Mouse (Mus musculus) right cerebral cortex, postnatal 4 days (tissue): ENCODE measurements at regions not wholly inside any gene's neighbourhood (a gene's known extent, or its start where the extent isn't known, plus 50 kb on each side); places are given as distances from the start of the nearest gene placed in this dataset.

Experiments used
- DNase-seq: peaks from one replicate; pipeline ENCODE4 v3.0.0-alpha.2; 2022

DNA sequence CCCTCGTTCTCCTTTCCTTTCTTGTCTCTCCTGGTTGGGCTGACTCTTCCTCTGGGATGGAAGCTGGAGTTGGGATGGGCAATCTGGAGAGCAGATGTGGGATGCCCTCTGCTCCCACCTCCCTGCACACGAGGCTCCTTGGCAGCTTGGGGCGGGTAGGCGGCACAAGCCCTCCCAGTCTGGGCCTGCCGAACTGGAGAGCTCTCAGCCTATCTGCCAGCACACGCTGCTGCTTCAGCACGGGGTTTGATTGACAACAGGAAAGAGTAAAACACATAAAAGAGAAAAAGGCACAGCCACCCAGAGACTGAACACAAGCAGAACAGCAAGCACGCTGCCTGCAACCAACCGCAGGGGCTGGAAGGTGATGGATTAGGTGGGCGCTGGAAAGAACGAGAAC lies 121.9 kb upstream of the Pja1 start:
- no peak for DNase-seq

DNA sequence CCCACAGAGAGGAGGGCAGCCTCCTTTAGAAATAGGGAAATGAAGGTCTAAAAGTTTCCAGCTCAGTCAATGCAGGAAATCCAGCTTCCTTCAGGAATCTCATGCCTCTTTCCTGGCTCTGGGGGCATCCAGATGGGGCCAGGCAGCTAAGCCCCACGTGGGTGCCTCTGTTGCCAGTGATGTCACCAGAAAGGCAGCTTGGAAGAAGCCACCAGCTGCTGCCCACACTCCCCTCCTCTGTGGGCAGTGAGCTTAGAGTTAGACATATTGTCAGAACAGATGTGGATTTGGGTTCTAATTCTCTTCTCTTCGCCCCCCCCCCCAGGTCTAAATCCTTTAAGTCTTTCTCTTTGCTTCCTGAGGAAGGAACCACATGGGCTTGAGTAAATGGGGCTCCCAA lies 116.2 kb upstream of the Pja1 start:
- no peak for DNase-seq

DNA sequence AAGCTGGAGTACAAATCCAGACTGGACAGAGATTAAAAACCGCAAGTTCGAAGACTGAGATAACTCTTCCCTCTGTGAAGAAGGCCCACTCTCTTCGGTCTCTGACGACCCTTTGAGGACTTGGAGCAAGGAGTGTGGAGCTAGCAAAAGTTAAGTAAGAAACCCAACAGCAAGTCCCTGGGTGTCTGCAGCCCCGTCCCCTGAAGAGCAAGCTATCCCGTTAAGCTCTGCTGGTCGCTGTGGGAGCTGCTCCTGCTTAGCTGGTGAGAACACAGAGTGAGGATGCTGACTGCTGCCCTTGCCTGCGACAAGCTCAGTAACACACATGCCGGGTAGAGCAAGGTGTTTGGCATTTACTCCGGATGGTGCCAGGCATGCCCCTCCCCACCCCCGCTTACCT lies 115.2 kb upstream of the Pja1 start:
- no peak for DNase-seq

DNA sequence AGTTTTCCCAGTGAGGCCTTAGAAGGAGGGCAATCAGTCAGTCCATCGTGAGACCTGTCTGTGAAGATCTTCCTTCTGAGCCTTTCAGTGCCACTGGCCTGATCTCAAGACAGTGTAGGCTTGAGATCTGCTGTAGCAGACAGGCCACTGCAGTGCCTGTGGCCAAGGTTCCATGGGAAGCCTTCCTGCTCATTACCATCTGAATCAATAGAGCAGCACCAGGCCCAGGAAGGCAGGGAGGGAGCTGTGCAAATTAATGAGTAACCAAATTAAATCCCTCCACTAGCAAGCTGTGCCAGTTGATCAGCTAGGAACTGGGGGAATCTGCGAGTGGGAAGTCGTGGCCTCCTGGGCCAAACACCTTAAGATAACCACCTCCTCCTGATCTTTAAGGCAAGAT lies 114.6 kb upstream of the Pja1 start:
- DNase-seq, result no peak

DNA sequence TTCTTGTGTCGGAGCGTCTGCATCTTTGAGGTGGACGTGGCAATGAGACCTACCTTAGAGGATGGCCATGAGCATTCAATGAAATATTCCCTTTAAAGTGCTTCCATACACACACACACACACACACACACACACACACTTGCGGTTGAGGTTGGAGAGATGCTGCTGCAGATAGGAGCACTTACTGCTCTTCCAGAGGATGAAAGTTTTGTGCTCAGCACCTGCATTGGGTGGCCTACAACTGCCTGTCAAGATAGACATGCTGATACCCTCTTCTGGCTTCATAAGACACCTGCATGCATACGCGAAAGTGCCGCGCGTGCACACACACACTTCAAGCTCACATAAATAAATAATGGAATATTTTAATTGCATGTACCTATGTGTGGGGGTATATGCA lies 111.5 kb upstream of the Pja1 start:
- no peak for DNase-seq

DNA sequence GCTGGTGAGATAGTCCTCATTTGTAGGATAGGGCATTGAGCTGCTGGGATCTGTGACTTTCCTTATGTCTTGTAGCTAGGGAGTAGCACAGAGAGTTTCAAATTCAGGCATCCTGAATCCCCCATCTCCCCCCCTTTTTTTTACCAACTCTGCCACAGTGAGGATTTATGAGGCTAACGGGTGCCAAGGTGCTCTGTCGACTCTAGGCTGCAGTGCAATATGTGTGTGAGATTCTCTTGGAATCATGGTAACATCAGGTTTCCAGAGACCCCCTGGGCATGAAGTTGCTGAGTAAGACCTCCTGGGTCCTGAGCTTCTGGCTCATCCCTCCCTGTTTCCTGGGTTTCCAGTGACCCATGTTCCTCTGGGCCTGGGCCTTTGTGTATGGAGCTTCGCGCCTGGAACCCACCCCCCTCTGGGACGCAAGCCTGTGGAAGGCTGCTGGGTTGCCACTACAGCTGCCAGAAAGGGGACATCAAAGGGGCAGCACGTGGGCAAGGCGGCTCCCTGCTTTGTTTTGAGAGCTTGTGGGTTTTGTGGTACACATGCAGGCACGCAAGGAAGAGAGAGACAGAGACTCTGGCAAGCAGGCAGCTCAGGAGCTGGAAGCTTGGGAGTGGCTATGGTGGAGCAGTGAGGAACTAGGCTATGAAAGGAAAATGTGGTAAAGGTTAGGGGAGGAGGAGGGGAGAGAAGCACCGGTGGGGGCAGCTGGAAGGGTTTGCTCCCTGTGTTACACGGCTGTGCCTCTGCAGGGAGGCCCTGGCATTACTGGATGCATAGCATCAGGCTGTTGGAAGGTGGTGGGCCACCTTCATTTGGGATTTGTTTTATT lies 110.8 kb upstream of the Pja1 start:
- DNase-seq, result no peak

DNA sequence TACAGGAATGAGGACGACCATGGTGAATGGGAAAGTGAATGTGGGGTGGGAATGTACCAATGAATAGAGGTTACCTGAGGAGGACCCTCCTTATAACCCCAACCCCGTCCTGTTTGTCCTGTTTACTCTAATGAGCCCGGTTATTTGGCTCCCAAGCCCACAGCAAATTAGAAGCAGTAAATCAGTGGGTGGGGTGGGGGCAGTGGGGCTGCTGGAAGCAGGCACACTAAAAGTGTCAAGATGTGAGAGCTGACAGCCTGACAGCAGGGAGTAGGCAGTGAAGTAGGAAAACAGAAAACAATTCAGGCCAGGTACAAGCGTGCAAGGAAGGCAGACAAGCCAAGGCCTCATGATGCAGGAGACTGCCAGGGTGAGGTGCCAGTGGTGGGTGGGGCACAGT lies 108.1 kb upstream of the Pja1 start:
- DNase-seq, result no peak

DNA sequence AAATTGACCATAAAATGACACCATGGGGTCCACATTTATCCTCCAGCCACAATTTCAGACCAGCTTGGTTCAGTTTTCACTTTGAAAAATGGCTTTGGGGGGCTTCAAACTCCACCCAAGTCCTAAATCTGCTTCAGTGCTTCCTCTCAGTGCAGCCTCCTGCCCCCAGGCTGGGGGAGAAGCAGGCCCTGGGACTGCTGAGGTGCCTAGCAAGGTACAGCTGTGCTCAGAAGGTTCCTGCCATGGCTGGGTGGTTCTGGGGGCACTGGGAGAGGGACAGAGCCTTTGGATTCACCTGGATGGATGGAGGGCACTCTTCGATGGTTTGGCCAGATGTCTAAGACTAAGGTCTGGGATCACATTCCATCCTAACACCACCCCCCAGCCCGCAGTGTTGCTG lies 107.7 kb upstream of the Pja1 start:
- no peak for DNase-seq

DNA sequence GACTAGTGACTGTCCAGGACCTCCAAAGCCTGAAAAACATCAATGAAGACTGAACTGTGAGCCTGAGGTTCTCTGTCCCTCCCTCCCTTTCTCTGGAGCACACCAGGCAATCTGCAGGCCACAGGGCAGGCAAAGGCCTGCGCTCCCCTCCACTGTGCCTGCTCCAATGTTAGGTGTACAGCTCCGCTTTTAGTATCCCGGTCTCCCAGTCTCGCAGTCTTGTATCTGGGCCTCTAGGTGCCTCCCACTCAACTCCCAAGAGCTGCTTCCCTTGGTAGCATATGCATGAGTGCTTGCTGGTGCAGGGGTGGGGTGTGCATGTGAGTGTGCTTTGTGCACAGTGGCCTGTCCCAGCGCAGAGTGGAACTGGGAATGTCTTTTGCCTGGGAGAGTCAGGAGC lies 104.0 kb upstream of the Pja1 start:
- no peak for DNase-seq

DNA sequence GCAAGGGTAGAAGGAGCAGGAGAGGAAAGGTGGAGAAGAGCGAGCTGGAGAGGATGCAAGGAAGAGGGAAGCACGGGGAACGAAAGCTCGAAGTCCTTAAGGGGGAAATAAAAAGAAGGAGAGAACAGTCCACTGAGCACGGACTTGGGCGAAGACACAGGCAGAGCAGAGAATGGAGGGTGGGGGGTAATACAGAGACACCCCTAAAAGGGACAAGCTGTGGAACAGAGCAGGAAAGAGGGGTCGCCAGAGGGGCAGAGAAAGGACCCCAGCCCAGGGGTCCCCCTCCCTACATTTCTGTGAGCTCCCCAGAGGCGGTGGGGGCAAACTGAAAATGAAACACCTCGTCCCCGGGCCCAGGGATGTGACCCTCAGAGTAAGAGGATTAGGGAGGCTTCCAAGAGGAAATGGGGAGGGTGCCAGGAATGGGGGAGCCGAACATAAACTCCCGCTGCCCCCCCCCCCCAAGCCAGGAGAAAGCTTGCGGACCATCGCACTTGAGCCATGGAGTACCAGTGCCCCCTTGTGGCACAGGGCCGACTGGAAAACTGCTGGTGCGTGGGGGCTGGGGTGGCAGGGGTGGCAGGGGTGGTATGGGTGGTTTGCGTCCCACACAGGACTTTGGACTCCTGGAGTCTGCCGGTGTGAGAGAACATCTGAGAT lies 103.5 kb upstream of the Pja1 start:
- peak; percentile 80 for DNase-seq

DNA sequence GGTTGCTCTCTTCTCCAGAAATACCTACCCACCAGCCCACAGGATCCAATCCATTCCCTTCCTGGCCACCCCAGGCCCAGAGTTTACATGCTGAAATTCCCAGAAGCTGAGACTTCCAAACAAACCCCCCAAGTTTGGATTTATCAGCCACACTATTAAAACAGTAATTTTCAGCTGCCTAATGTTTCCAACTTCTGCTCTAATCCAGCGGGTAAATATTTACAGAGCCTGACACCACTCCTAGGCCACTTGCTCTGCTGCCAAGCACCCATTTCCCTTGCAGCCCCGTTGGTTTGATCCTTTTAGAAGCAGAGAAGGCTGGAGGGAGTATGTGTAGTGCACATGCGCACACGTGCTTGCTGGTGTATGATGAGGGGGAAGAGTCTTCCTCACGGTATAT lies 99.1 kb upstream of the Pja1 start:
- DNase-seq, result no peak

DNA sequence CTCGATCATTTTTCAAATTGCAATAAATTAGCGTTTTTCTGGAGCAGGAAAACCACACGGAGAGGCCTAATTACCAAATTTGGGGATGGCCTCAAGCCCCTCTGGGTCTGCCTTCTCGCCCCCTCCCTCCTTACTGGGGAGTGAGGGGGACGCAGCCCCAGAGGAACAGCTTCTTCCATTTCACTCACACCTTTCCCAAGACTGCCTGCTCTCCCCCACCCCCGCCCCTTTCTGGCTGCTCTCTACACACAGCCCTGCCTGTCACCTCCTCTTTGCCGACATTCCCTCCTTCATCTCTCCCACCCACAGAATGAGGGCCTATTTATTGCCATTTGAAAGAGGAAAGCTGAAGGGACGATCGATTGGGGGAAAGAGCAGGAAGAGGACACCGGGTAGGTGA lies 97.2 kb upstream of the Pja1 start:
- no peak for DNase-seq

DNA sequence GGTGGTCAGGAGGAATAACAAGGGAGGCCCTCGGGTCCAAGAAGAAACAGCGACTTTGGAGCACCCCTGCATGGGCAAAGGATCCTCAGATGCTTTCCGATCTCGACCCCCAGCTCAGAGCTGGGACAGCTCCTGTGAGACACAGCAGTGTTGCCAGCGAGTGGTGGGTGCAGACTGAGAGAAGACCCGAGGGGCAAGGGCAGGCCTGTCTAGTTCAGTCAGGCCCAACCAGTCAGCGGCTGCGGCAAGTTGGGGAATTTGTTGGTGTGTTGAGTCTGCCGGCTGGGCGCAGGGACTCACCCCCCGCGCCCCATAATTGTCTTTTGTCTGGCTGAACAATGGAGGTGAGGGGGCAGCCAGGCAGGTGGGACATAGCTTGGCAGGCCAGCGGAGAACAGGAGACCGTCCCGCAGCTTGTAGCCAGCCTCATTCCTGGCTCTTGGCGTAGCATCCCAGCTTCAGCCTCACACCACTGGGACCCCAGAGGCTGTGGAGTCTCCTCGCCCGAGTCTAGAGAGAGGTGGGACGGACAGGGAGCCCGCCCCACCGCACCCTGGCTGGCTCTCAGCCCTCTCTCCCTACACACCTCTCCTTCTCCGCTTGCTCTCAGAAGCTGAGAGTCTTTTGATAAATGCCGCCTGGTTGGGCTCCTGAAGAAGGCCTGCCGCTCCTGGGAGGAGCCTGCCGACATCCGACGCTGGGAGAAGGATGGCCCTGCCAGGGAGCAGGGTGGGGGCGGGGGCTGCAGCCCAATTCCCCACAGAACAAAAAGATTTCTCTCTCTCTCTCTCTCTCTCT lies 96.5 kb upstream of the Pja1 start:
- DNase-seq, result peak; percentile 16

DNA sequence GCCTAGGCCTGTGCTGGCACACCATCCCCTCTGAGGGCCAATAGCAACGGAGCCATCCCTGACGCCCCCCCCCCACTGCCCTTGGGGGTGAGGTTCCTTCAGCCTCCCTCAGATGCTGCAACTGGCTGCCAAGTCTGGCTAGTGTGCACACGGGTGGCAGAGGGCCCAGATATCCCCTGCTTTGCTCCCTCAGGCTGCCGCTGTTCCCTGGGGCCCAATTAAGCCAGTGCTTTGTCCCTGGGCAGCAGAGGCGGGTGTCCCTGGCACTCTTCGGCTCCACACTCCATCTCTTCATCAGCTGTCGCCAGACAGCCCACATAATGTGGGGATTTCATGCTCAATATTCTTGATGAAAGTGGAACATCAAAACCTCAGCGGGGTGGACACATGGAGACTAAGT lies 90.9 kb upstream of the Pja1 start:
- peak; percentile 54 for DNase-seq

DNA sequence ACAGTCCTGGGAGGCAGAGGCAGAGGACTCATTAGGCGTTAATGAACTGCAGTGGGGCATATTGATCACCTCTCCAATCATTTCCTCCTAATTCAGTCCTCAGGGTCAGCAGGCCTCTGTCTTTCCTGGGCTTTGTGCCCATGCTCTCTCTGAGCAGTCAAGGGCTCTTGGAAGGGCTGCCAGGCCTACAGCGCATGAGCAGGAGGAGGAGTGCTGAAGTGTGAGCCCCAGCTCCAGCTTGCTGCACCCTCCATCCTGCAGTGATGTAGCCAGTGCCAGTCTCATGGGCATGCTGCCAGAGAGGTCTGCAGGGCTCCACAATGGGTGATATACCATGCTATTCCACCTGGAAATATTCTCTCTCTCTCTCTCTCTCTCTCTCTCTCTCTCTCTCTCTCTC lies 89.6 kb upstream of the Pja1 start:
- DNase-seq, result peak; percentile 11

DNA sequence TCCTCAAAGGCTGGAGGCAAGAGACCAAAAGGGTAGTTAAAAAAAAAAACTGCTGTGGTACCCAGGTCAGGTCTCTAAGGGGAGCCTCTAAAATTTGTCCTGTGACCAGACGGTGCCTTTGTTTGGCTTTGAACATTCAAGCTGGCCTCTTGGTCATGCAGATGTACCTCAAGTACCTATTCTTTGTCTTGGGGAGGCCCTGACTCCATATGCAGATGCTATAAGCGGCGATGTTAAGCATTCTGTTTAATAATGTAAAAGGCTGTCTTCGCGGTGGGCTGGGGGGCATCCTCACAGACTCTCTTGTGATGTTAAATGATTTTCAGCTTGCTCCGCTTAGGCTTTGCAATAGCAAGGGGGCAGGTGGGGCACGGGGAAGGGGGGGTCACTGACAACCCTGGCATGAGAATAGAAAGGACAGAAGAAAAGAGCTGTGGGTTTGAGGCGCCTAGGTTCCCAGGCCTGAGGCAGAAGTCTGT lies 85.8 kb upstream of the Pja1 start:
- no peak for DNase-seq

DNA sequence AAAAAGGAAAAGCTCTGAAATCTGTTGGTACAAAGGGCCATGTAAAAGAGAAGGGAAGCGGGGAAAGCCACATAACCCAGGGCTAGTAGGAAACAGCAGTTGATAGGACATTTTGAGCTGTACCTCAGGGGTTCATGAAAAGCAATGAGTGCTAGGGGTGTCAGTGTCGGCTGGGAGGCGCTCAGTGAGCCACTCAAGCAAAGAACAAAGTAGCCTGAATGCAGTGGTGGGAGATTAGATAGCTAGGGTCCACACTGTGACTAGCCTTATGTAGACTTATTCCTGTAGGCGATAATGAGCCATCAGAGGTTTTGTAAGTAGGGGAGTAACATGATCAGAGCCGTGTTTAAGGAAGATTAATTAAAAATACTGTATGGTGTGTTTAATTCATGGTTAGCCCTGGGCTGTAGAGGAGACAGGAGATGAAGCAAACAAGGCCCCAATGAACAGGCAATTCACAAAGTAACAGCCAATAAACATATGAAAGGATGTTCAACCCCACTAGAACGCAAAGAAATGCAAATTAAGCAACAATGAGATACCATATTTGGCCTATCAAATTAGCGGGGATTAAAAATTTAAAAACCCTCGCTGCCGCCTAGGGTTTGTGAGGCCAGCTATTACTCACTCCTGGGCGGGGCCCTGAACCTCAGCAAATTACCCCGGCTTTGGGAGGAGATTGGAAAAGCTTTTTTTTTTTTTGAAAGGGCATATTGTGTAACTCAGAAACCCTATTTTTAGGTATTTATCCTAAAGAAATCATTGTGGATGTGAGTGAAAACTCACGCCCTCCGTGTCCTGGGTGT lies 85.1 kb upstream of the Pja1 start:
- no peak for DNase-seq

DNA sequence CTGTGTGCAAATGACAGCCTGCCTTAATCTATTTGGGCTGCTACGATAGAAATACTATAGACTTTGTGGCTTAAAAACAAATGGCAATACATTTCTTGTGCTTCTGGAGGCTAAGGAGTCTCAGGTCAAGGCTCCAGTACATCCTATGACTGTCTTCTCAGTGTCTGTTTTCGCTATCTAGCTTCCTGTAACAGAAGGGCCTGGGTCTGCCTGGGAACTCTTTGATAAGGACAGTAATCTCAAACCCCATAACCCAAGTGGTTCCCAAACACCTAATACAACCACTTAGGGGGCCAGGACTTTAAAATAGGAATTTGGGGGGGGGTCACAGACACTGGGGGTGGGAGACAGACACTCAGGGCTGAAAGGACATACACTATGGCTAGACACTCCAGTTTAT lies 81.7 kb upstream of the Pja1 start:
- DNase-seq, result no peak

DNA sequence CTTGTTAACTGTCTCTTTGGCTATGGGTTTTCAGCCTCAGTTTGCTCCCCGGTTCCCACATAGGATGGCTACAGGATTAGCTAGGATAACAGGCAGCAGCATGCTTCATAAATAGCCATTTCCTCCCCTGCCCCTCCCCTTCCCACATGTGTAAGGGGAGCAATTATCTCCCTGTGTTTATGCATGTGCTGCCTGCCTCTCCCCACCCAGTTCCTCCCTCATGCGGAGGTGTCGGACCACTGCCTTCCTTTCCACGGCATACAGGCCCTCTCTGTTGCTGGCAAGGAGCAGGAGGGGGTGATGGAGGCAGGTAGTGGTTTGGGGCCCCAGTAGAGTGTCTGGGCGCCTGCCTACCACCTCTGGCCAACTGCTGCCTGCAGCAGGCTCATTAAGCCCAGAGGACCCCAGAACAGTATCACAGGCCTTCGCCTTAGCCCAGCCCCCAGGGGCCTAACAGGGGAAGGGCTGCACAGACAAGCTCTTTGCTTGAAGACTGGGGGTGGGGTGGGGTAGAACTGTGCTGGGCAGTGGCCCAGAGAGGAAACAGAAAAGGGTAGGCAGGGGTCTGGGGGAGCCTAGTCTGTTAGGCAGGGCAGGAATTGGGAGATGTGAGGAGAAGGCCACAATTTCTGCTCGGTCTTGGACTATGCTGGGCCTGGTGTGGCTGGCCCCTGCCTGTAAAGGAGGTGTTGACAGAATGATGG lies 79.1 kb upstream of the Pja1 start:
- no peak for DNase-seq

DNA sequence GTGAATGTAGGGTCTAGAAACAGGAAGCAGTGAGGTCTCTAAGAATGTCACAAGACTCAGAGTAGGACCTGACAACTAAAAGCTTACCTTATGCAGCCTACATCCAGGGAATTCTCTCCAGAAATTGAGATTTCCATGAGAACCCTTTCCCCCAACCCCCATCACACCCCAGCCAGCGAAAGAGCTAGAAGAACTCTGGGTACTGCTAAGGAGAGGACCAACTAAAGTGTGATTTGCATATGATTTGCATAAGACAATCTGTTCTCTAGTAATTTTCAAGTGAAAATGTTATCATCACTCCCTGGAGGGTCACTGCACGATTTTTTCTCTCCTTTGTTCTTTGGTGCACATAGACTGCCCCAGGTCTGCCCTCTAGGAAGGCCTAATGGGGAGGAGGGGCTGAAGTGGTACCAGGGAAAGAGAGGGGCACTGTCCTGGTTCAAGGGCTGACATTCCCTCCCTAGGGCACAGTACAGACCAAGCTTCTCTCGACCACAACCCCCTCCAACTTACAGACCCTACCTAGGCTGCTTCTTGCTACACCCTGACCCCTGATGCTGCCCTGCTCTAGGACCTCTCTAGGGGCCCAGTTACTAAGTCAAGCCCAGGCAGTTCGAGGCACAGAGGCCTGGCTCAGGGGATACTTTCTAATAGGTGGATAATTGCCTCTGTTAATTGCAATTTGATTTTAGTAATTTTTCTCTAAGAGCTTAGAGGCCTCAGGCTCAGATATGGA lies 77.4 kb upstream of the Pja1 start:
- DNase-seq, result no peak

DNA sequence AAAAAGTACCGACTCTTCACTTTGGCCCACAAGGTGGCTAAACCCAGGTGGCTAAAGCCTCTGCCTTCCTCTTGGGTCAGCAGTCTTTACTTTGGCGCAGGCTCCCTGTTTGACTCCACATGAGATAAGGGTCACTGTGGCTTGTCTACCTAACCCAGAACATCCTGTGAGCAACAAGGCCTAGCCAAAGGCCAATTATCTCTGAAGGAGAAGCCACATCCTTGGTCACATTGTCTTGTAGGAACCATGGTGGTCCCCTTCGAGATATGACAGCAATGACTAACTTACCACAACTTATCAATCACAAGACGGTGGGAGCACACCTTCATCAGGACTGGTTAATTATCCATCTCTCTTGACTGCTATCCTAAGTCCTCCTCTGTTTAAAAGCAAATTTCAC lies 73.3 kb upstream of the Pja1 start:
- DNase-seq, result no peak

DNA sequence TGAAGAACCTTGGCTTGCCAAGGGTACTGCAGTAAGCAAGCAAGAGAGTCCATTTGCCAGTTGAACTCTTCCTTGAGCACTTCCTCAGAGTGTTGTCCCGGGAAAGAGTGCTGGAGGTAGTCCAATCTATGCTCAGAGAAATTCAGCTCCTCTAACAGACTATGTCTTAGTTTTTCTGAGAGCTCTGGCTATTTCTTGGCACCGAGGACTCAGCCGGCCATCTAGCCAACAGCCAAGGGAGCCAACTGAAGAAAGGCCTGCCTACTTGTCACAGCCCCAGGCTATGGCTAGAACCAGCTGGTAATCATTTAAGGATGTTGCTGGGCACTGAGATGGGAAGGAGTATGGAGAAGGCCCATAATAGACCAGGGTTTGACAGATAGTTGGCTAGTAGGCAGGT lies 70.8 kb upstream of the Pja1 start:
- DNase-seq, result no peak
